Mouse (Mus musculus): ENCODE measurements around the gene Tfb2m.

GRCm38 (mm10) chr1:179586430-179587095, 40.5 kb upstream of the Tfb2m start:
- TF ChIP-seq CTCF (IDR thresholded peaks at IDR 0.05 in 2 of 3, conservative IDR thresholded peaks at IDR 0.05 in 1 of 3; ENCODE audit: control insufficient read depth in 1 of 3, insufficient read depth in 1 of 3, low read depth in 2 of 3, low read length in 3 of 3, poor library complexity in 1 of 3, severe bottlenecking in 1 of 3), result no peak
- no peak for TF ChIP-seq E2F4 (IDR thresholded peaks at IDR 0.05; ENCODE audit: borderline replicate concordance, low read depth, low read length)
- TF ChIP-seq JUND (IDR thresholded peaks at IDR 0.05; ENCODE audit: low read depth, low read length), result no peak
- no peak for TF ChIP-seq RCOR1 (IDR thresholded peaks at IDR 0.05; ENCODE audit: low read depth, low read length)
- TF ChIP-seq ZC3H11A (IDR thresholded peaks at IDR 0.05; ENCODE audit: low read depth, low read length), result no peak
- no peak for TF ChIP-seq POLR2A (IDR thresholded peaks at IDR 0.05; ENCODE audit: control insufficient read depth in 1 of 2, insufficient read depth in 1 of 2, low read depth in 1 of 2, low read length in 2 of 2, poor library complexity in 1 of 2)
- no peak for TF ChIP-seq CHD2 (IDR thresholded peaks at IDR 0.05; ENCODE audit: low read length)
- no peak for TF ChIP-seq MAFK (IDR thresholded peaks at IDR 0.05; ENCODE audit: borderline replicate concordance, low read depth, low read length)
- no peak for TF ChIP-seq TBP (IDR thresholded peaks at IDR 0.05; ENCODE audit: low read depth, low read length)
- TF ChIP-seq POLR2AphosphoS2 (IDR thresholded peaks at IDR 0.05; ENCODE audit: low read length), result no peak
- no peak for TF ChIP-seq ZNF384 (IDR thresholded peaks at IDR 0.05; ENCODE audit: low read depth, low read length)
- TF ChIP-seq UBTF (IDR thresholded peaks at IDR 0.05; ENCODE audit: borderline replicate concordance, insufficient read depth, low read depth, low read length), result no peak
- no peak for TF ChIP-seq EP300 (IDR thresholded peaks at IDR 0.05; ENCODE audit: low read depth in 1 of 2, low read length in 2 of 2)
- TF ChIP-seq GATA1 (IDR thresholded peaks at IDR 0.05; ENCODE audit: low read depth, low read length), result no peak

Data from MEL (cell line).